Mouse (Mus musculus): ENCODE data around the gene Clcn2. TPM values are rescaled to one million over a fixed set of nuclear protein-coding genes. Genes with fewer than 3 reads are reported as not detected.

The Clcn2 gene
- 11.9 and 15.2 TPM in 2 replicates for polyA plus RNA-seq (2014; fragmentation: Nextera tagmentation; extraction: Ambion mirVana)

DNA sequence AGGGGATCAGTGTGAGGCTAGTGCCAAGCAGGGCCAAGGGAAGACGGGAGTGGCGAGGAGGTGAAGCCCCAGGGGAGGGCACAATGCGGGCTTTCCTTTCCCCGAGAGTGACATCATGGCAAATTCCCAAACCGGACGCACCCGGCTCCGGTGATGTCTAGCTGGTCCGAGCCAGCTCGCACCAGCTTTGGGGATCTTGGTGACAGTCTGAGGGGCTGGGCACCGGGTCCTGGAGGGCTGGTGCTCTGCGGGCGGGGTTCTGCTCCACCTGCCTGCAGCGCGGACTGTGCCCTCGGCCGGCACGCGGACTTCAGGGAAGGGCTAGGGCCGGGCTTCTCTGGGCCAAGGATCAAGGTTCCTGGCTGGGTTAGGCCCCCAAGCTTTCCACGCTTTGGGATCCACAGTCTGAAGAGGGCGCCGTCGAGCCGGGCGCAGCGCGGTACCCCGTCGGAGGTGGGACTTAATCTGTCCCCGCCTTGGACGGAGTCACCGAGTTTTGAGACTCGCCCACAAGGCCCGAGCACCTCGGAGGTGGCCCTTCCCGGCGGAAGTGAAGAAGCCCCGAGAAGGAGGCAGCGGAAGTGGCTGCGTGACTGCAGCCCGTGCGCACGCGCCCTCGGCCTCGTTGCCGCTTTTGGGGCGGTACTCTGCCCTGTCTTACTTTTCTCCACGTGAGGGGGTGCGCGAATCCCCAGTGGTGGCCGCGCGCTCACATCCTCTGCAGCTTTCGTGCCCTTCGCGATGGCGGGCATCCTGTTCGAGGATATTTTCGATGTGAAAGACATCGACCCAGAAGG, at the start of gene Clcn2, which contains the start of gene Polr2h:
Gene Clcn2 (minus strand): TSS at position 566 of the 797 bp plus-strand sequence.
Gene Polr2h (plus strand): TSS at position 485 of the 797 bp plus-strand sequence.
- no peaks in the 10 kb centered on the region for H3K27me3 ChIP-seq (replicated peaks; ENCODE audit: control insufficient read depth, insufficient read depth, low read length)
- peak within 1 kb of the TSS; percentile 81 for H3K9ac ChIP-seq (ENCODE audit: low read length)
- peak within 1 kb of the TSS; percentile 76 for H3K4me2 ChIP-seq (ENCODE audit: low read length)
- DNase-seq (ENCODE audit: low spot score) (peak; percentile 97), ATAC-seq (peak; percentile 84)
- no peaks in the 10 kb centered on the region for H3K9me3 ChIP-seq (replicated peaks; ENCODE audit: control insufficient read depth, low read length)
- peak within 1 kb of the TSS; percentile 87 for H3K27ac ChIP-seq (ENCODE audit: low read depth, low read length)
- WGBS = under 1% methylated on average over 62 of the region's 62 CpGs
- H3K4me1 ChIP-seq (ENCODE audit: control insufficient read depth, insufficient read depth, low read length) = peaks cover 29% of the 10 kb centered on the region
- H3K36me3 ChIP-seq (ENCODE audit: control insufficient read depth, insufficient read depth, low read length) = peaks cover 29% of the 10 kb centered on the region
- peak within 1 kb of the TSS; percentile 64 for H3K4me3 ChIP-seq (ENCODE audit: low read depth, low read length)

DNA sequence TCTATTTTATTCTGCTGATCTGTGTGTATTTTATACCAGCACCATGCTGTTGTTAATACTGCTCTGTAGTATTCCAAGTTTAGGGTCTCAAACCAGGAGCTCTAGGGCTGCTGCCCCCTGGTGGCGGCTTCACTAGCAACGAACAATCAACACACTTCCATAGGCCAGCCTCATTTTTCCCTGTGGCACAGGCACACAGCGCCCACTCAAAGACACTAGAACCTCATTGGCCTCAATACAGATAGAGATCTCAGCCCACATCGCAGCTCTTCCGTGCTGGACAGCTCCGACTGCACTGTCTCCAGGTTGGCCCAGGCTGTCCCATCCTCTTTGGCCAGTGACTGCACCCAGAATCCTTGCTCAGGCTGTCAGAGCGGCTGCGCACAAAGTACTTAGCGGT, 47.7 kb upstream of the Clcn2 start:
- no peaks in the 10 kb centered on the region for H3K9me3 ChIP-seq (replicated peaks; ENCODE audit: control insufficient read depth, low read length)
- no peak overlapping the region for H3K9ac ChIP-seq (ENCODE audit: low read length)
- no peak overlapping the region for H3K4me3 ChIP-seq (ENCODE audit: low read depth, low read length)
- ATAC-seq (no peak), DNase-seq (ENCODE audit: low spot score) (peak; percentile 64)
- H3K36me3 ChIP-seq (ENCODE audit: control insufficient read depth, insufficient read depth, low read length) = no peaks in the 10 kb centered on the region
- H3K27me3 ChIP-seq (replicated peaks; ENCODE audit: control insufficient read depth, insufficient read depth, low read length) = no peaks in the 10 kb centered on the region
- no peak overlapping the region for H3K27ac ChIP-seq (ENCODE audit: low read depth, low read length)
- no peak overlapping the region for H3K4me2 ChIP-seq (ENCODE audit: low read length)
- no peaks in the 10 kb centered on the region for H3K4me1 ChIP-seq (ENCODE audit: control insufficient read depth, insufficient read depth, low read length)
- 48% methylated on average over 9 of the region's 9 CpGs for WGBS

DNA sequence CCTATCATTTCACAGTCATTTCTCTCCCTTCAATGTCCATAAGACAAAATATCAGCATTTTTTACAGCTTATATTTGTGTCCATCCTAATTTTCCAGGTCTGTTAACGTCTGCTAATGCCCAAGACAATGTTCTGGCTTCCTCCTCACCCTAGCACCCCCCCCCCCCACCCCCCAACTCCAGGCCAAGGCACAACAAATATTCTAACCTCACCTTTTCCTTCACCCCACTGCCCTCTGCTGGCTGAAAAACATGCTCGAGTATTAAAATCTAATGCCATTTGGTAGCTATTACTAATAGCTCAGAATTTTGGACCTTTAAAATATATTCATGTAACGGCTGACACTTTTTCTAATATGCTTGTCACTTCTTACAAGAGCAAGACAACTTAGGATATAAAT, 44.1 kb upstream of the Clcn2 start:
- H3K27me3 ChIP-seq (replicated peaks; ENCODE audit: control insufficient read depth, insufficient read depth, low read length) = no peaks in the 10 kb centered on the region
- ATAC-seq = no peak
- H3K4me3 ChIP-seq (ENCODE audit: low read depth, low read length) = no peak overlapping the region
- no peaks in the 10 kb centered on the region for H3K36me3 ChIP-seq (ENCODE audit: control insufficient read depth, insufficient read depth, low read length)
- no peak overlapping the region for H3K4me2 ChIP-seq (ENCODE audit: low read length)
- H3K4me1 ChIP-seq (ENCODE audit: control insufficient read depth, insufficient read depth, low read length) = no peaks in the 10 kb centered on the region
- DNase-seq (ENCODE audit: low spot score) = peak; percentile 52
- no peak overlapping the region for H3K27ac ChIP-seq (ENCODE audit: low read depth, low read length)
- H3K9me3 ChIP-seq (replicated peaks; ENCODE audit: control insufficient read depth, low read length) = no peaks in the 10 kb centered on the region
- 7% methylated on average over 3 of the region's 3 CpGs for WGBS
- H3K9ac ChIP-seq (ENCODE audit: low read length) = no peak overlapping the region

DNA sequence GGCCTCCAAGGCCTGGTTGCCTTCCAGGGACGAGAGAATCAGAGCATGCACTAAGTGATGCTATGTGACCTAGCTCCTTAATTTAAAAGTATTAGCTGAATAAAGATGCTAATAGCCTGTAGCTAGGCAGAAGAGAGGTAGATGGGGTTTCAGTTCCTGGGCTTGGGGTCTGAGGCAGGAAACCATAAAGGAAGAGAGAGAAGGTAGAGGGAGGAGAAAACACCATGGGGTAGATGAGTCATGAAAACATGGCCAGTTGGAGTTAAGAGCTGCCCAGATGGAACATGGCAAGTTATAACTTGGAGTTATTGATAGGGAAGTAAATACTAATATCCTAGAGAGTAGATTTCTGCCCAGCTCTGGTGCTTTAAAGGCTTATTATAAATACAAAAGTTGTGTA, 39.8 kb upstream of the Clcn2 start:
- Histone ChIP-seq H3K27me3 (replicated peaks; ENCODE audit: control insufficient read depth, insufficient read depth, low read length) (no peaks in the 10 kb centered on the region), H3K4me2 (ENCODE audit: low read length) (no peak overlapping the region), H3K36me3 (ENCODE audit: control insufficient read depth, insufficient read depth, low read length) (no peaks in the 10 kb centered on the region), H3K9me3 (replicated peaks; ENCODE audit: control insufficient read depth, low read length) (no peaks in the 10 kb centered on the region), H3K4me1 (ENCODE audit: control insufficient read depth, insufficient read depth, low read length) (no peaks in the 10 kb centered on the region), H3K4me3 (ENCODE audit: low read depth, low read length) (no peak overlapping the region), H3K9ac (ENCODE audit: low read length) (no peak overlapping the region), H3K27ac (ENCODE audit: low read depth, low read length) (no peak overlapping the region)
- no peak for ATAC-seq
- DNase-seq (ENCODE audit: low spot score) = no peak
- WGBS = 73% methylated on average over 1 of the region's 1 CpGs

DNA sequence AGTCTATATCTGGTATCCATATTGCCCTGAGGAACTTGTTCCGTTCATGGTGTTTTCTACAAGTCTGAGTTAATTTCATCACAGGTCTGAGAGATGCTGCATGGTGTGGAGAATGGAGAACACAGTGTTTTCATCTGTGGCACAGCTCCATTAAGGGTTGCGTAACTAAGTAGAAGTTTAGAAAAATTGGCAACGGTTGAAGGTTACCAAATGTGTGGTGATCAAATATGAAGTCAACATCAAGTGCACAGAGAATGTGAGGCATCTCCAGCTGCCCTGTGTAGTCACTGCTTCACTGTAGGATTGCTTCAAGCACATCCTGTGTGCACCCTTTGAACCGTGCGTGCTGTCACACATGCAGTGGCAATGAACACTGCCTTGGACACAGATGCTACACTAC, 38.5 kb upstream of the Clcn2 start:
- Histone ChIP-seq H3K27ac (ENCODE audit: low read depth, low read length) (no peak overlapping the region), H3K9me3 (replicated peaks; ENCODE audit: control insufficient read depth, low read length) (no peaks in the 10 kb centered on the region), H3K4me3 (ENCODE audit: low read depth, low read length) (no peak overlapping the region), H3K27me3 (replicated peaks; ENCODE audit: control insufficient read depth, insufficient read depth, low read length) (no peaks in the 10 kb centered on the region), H3K9ac (ENCODE audit: low read length) (no peak overlapping the region), H3K36me3 (ENCODE audit: control insufficient read depth, insufficient read depth, low read length) (no peaks in the 10 kb centered on the region), H3K4me2 (ENCODE audit: low read length) (no peak overlapping the region), H3K4me1 (ENCODE audit: control insufficient read depth, insufficient read depth, low read length) (no peaks in the 10 kb centered on the region)
- 97% methylated on average over 5 of the region's 5 CpGs for WGBS
- DNase-seq (ENCODE audit: low spot score) (no peak), ATAC-seq (no peak)

DNA sequence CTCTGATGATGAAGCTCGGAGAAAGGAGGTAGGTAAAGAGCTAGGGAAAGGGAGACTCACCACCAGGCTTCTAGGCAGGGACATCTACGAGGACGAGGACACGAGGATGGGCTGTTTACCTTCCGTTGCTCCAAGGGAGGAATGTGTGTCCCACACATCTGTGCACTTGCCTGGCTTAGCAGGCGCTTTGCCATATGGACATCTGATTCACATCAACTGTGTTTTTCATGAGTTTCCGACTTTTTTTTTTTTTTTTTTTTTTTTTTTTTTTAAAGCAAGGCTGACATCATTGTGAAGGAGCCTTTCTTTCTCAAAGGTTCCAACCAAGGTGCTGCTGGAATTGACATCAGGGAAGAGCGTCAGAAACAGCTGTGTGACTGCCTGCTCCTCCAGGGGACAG, 33.0 kb upstream of the Clcn2 start:
- WGBS = 68% methylated on average over 8 of the region's 8 CpGs
- Histone ChIP-seq H3K27ac (ENCODE audit: low read depth, low read length) (no peak overlapping the region), H3K36me3 (ENCODE audit: control insufficient read depth, insufficient read depth, low read length) (no peaks in the 10 kb centered on the region), H3K9me3 (replicated peaks; ENCODE audit: control insufficient read depth, low read length) (no peaks in the 10 kb centered on the region), H3K27me3 (replicated peaks; ENCODE audit: control insufficient read depth, insufficient read depth, low read length) (no peaks in the 10 kb centered on the region), H3K4me3 (ENCODE audit: low read depth, low read length) (no peak overlapping the region), H3K4me1 (ENCODE audit: control insufficient read depth, insufficient read depth, low read length) (no peaks in the 10 kb centered on the region; the same call in 1 of the 2 replicates), H3K4me2 (ENCODE audit: low read length) (no peak overlapping the region), H3K9ac (ENCODE audit: low read length) (no peak overlapping the region)
- DNase-seq (ENCODE audit: low spot score) (no peak), ATAC-seq (no peak)

DNA sequence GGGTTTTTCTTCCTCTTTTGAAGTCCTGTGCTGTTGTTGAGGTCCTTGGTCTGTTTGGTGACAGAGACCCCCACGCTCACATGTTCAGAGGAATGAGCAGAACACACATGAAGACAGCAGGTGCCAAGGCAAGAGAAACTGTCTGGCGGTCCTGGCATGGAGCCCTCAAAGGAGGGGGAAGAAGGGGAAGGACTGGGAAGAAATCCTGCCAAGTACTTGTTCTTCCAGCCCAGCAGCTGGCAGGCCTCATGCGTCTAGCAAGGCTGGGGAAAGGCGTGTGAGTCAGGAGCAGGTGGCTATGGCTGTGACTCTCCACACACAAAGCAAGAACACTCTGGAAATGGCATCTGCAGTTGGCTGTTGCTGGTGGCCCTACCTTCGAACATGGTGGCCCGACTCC, 29.1 kb upstream of the Clcn2 start:
- Histone ChIP-seq H3K4me3 (ENCODE audit: low read depth, low read length) (no peak overlapping the region), H3K9me3 (replicated peaks; ENCODE audit: control insufficient read depth, low read length) (no peaks in the 10 kb centered on the region), H3K4me2 (ENCODE audit: low read length) (no peak overlapping the region), H3K4me1 (ENCODE audit: control insufficient read depth, insufficient read depth, low read length) (no peaks in the 10 kb centered on the region; the same call in 1 of the 2 replicates), H3K27ac (ENCODE audit: low read depth, low read length) (no peak overlapping the region), H3K9ac (ENCODE audit: low read length) (no peak overlapping the region), H3K36me3 (ENCODE audit: control insufficient read depth, insufficient read depth, low read length) (no peaks in the 10 kb centered on the region), H3K27me3 (replicated peaks; ENCODE audit: control insufficient read depth, insufficient read depth, low read length) (no peaks in the 10 kb centered on the region)
- ATAC-seq (peak; percentile 94), DNase-seq (ENCODE audit: low spot score) (peak; percentile 91)
- 44% methylated on average over 6 of the region's 6 CpGs for WGBS

DNA sequence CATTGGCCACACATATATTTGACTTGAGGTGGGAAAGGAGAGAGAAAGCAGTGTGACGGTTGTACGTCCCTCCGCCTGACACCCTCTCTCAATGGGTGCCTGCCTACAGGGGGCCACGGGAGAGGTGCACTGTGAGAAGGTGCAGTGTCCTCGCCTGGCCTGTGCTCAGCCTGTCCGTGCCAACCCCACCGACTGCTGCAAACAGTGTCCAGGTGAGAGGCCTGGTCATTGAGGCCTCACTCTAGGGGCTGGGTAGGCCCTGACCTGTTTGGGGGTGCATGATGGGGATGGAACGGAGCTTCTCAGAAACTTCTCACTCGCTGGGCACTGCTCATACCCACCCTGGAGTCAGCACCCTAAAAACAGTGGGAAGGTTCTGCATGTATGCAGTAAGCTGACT, 22.3 kb upstream of the Clcn2 start:
- H3K36me3 ChIP-seq (ENCODE audit: control insufficient read depth, insufficient read depth, low read length) = 0 out of 2 replicates have a peak, but pooled peaks cover 3% of the 10 kb centered on the region
- no peaks in the 10 kb centered on the region for H3K9me3 ChIP-seq (replicated peaks; ENCODE audit: control insufficient read depth, low read length)
- no peak overlapping the region for H3K27ac ChIP-seq (ENCODE audit: low read depth, low read length)
- DNase-seq (ENCODE audit: low spot score) (no peak), ATAC-seq (no peak)
- H3K4me2 ChIP-seq (ENCODE audit: low read length) = no peak overlapping the region
- H3K27me3 ChIP-seq (replicated peaks; ENCODE audit: control insufficient read depth, insufficient read depth, low read length) = peaks cover 8% of the 10 kb centered on the region
- no peak overlapping the region for H3K4me3 ChIP-seq (ENCODE audit: low read depth, low read length)
- no peaks in the 10 kb centered on the region for H3K4me1 ChIP-seq (ENCODE audit: control insufficient read depth, insufficient read depth, low read length)
- 91% methylated on average over 9 of the region's 9 CpGs for WGBS
- H3K9ac ChIP-seq (ENCODE audit: low read length) = no peak overlapping the region

DNA sequence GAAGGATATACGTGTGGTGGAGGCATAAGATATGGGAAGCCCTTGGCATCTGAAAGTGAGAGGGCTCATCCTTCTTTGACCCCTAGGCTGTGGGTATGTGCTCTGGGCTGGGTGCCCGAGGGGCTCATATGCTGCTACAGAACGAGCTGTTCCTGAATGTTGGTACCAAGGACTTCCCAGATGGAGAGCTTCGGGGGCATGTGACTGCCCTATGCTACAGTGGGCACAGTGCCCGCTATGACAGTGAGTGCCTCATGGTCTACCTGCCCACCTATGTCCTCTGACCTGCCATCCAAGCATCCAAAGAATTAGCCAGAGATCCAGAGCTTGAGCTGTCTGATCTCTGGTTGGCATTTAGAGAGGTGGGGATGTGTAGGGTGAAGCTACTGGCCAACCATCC, 19.3 kb upstream of the Clcn2 start:
- ATAC-seq = no peak
- Histone ChIP-seq H3K36me3 (ENCODE audit: control insufficient read depth, insufficient read depth, low read length) (0 out of 2 replicates have a peak, but pooled peaks cover 3% of the 10 kb centered on the region), H3K4me2 (ENCODE audit: low read length) (no peak overlapping the region), H3K27me3 (replicated peaks; ENCODE audit: control insufficient read depth, insufficient read depth, low read length) (peaks cover 21% of the 10 kb centered on the region), H3K4me1 (ENCODE audit: control insufficient read depth, insufficient read depth, low read length) (peaks cover 7% of the 10 kb centered on the region), H3K27ac (ENCODE audit: low read depth, low read length) (no peak overlapping the region), H3K9ac (ENCODE audit: low read length) (no peak overlapping the region), H3K4me3 (ENCODE audit: low read depth, low read length) (no peak overlapping the region), H3K9me3 (replicated peaks; ENCODE audit: control insufficient read depth, low read length) (no peaks in the 10 kb centered on the region)
- WGBS = 88% methylated on average over 5 of the region's 5 CpGs
- DNase-seq (ENCODE audit: low spot score) = no peak

Measured in forebrain, embryonic 14.5 days (tissue).